Mouse (Mus musculus) brain, embryonic 14.5 days (tissue): ENCODE measurements at regions not wholly inside any gene's neighbourhood (a gene's known extent, or its start where the extent isn't known, plus 50 kb on each side); places are given as distances from the start of the nearest gene placed in this dataset.

Experiments
- CTCF ChIP-seq: fragments of 200-500 bp; IDR thresholded peaks from 2 replicates; pipeline ENCODE4 v1.5.1; 2012; ENCODE audit warnings: inconsistent platforms, mild to moderate bottlenecking, moderate library complexity, borderline replicate concordance; ENCODE audit not compliant: insufficient read depth, insufficient read length; ENCODE audit errors: extremely low read depth
- POLR2A ChIP-seq: fragments of 200-500 bp; IDR thresholded peaks from 2 replicates; pipeline ENCODE4 v1.6.1; 2012; ENCODE audit warnings: mild to moderate bottlenecking, inconsistent platforms, borderline replicate concordance; ENCODE audit not compliant: poor library complexity, insufficient read depth, insufficient read length, severe bottlenecking; ENCODE audit errors: extremely low read depth

GRCm38 (mm10) chr3:49842119-49842518 is 85.0 kb upstream of the Pcdh18 start:
- TF ChIP-seq CTCF (no peak), POLR2A (no peak)
